ENCODE assay signal across 27 mouse cellular contexts in the genomic region with DNA sequence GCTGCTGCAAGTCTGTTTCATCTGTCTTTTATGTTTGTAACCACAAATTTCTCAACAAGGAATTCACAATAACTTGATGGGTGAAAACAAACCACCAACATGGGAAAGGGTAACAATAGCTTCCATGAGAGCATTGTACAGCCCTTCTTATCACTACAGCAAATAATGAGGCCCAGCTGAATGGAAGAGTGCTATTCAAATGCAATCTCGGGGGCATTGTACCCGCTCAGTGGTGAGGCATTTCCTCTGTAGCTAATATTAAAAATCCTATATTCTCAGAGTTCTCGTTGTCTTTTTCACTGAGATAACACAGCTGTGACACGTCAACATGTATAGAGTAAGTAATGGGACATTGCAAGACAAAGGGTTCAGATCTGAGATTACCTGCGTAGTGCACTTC.
DNase-seq lines count a peak whose midpoint lies in the region; ATAC-seq and TF ChIP-seq lines count a peak whose summit lies in the region.
"Had no signal": no experiment of that assay in that cellular context is flagged by ENCODE, and none has a peak within 500 bp of the region (broad histone marks: within the 10 kb centered on the region; RNA-seq: fewer than 3 reads in every experiment).

No protein-coding gene starts in this region.

- no peaks in the 10 kb centered on the region for H3K36me3 ChIP-seq in hindbrain, embryonic 14.5 days (replicated peaks; ENCODE audit: control insufficient read depth, insufficient read depth)
- H3K36me3 ChIP-seq in hindbrain, postnatal 0 days (ENCODE audit: insufficient read depth, low read length), result no peaks in the 10 kb centered on the region
- H3K36me3 ChIP-seq in neural tube, embryonic 12.5 days, result no peaks in the 10 kb centered on the region
- H3K36me3 ChIP-seq in neural tube, embryonic 14.5 days (ENCODE audit: control insufficient read depth, insufficient read depth, low read length), result no peaks in the 10 kb centered on the region
- H3K36me3 ChIP-seq: forebrain, embryonic 10.5 days; G1E; heart, embryonic 12.5 days; heart, embryonic 15.5 days; hindbrain, embryonic 10.5 days had no signal

- no peak for DNase-seq in hindbrain, embryonic 14.5 days (ENCODE audit: low spot score)
- no peak for DNase-seq in hindbrain, postnatal 0 days (ENCODE audit: low spot score)
- no peak for DNase-seq in neural tube, embryonic 10.5 days (ENCODE audit: extremely low spot score, low spot score)
- DNase-seq in left cerebral cortex, adult 8-10 months (ENCODE audit: low spot score in 2 of 2), result no peak
- no peak for DNase-seq in frontal cortex, postnatal 14 days (ENCODE audit: low spot score in 2 of 2)
- DNase-seq: adrenal gland, postnatal 10 days; adrenal gland, postnatal 36 days; B cell, adult 2 months; cerebellum, adult 18-20 months; cerebellum, adult 9-10 months; cerebellum, postnatal 14 days; gastrocnemius, postnatal 25 days; heart, adult 18-20 months; heart, postnatal 10 days; heart, postnatal 36 days had no signal

- ATAC-seq in hindbrain, embryonic 14.5 days (ENCODE audit: low FRiP score), result 0 out of 2 replicates have a peak, but pooled peaks have one; percentile 27
- no peak for ATAC-seq in hindbrain, postnatal 0 days
- 0 out of 2 replicates have a peak, but pooled peaks have one; percentile 17 for ATAC-seq in neural tube, embryonic 12.5 days (ENCODE audit: low FRiP score, low read depth)
- ATAC-seq in neural tube, embryonic 14.5 days (ENCODE audit: low read depth), result no peak
- ATAC-seq: forebrain, embryonic 13.5 days; forebrain, embryonic 16.5 days; hindbrain, embryonic 16.5 days; Patski had no signal

- no peak overlapping the region for H3K4me3 ChIP-seq in hindbrain, embryonic 14.5 days (replicated peaks; ENCODE audit: low read length)
- no peak overlapping the region for H3K4me3 ChIP-seq in hindbrain, postnatal 0 days (ENCODE audit: low read length)
- H3K4me3 ChIP-seq in neural tube, embryonic 12.5 days, result no peak overlapping the region
- no peak overlapping the region for H3K4me3 ChIP-seq in neural tube, embryonic 14.5 days (ENCODE audit: low read depth, low read length)
- H3K4me3 ChIP-seq: forebrain, embryonic 10.5 days; forebrain, embryonic 13.5 days; heart, embryonic 12.5 days; heart, embryonic 15.5 days; hindbrain, embryonic 10.5 days had no signal

- H3K9me3 ChIP-seq in hindbrain, embryonic 14.5 days (ENCODE audit: control insufficient read depth, low read length), result no peaks in the 10 kb centered on the region
- no peaks in the 10 kb centered on the region for H3K9me3 ChIP-seq in hindbrain, postnatal 0 days (ENCODE audit: low read length)
- no peaks in the 10 kb centered on the region for H3K9me3 ChIP-seq in neural tube, embryonic 12.5 days
- H3K9me3 ChIP-seq in neural tube, embryonic 14.5 days (ENCODE audit: control insufficient read depth, low read length), result no peaks in the 10 kb centered on the region
- H3K9me3 ChIP-seq: forebrain, embryonic 10.5 days; forebrain, embryonic 13.5 days; G1E; heart, embryonic 12.5 days; heart, embryonic 15.5 days; hindbrain, embryonic 10.5 days had no signal

- whole genome bisulfite sequencing in hindbrain, embryonic 14.5 days, result 50% methylated on average over 5 of the region's 5 CpGs
- WGBS in hindbrain, postnatal 0 days, result 69% methylated on average over 5 of the region's 5 CpGs
- WGBS in neural tube, embryonic 12.5 days, result 81% methylated on average over 5 of the region's 5 CpGs
- WGBS in neural tube, embryonic 14.5 days, result 64% methylated on average over 5 of the region's 5 CpGs

- no peak for TF ChIP-seq CTCF in hindbrain, postnatal 0 days (IDR thresholded peaks at IDR 0.05; ENCODE audit: low read depth)

- no peak overlapping the region for H3K4me2 ChIP-seq in hindbrain, embryonic 14.5 days (replicated peaks)
- H3K4me2 ChIP-seq in hindbrain, postnatal 0 days (ENCODE audit: low read depth, low read length), result no peak overlapping the region
- no peak overlapping the region for H3K4me2 ChIP-seq in neural tube, embryonic 12.5 days (replicated peaks)
- H3K4me2 ChIP-seq in neural tube, embryonic 14.5 days (ENCODE audit: low read depth, low read length), result no peak overlapping the region
- H3K4me2 ChIP-seq: forebrain, embryonic 13.5 days; heart, embryonic 12.5 days; heart, embryonic 15.5 days had no signal

- no peaks in the 10 kb centered on the region for H3K4me1 ChIP-seq in hindbrain, embryonic 14.5 days (replicated peaks; ENCODE audit: control insufficient read depth, insufficient read depth, low read length)
- no peaks in the 10 kb centered on the region for H3K4me1 ChIP-seq in hindbrain, postnatal 0 days (ENCODE audit: insufficient read depth, low read length)
- no peaks in the 10 kb centered on the region for H3K4me1 ChIP-seq in neural tube, embryonic 12.5 days
- H3K4me1 ChIP-seq in neural tube, embryonic 14.5 days (ENCODE audit: control insufficient read depth, insufficient read depth, low read length), result no peaks in the 10 kb centered on the region
- H3K4me1 ChIP-seq: forebrain, embryonic 10.5 days; forebrain, embryonic 13.5 days; heart, embryonic 12.5 days; heart, embryonic 15.5 days had no signal

- H3K27me3 ChIP-seq in hindbrain, embryonic 14.5 days (ENCODE audit: control insufficient read depth, insufficient read depth, low read length), result no peaks in the 10 kb centered on the region
- no peaks in the 10 kb centered on the region for H3K27me3 ChIP-seq in hindbrain, postnatal 0 days (ENCODE audit: insufficient read depth, low read length)
- H3K27me3 ChIP-seq in neural tube, embryonic 12.5 days (replicated peaks), result no peaks in the 10 kb centered on the region
- no peaks in the 10 kb centered on the region for H3K27me3 ChIP-seq in neural tube, embryonic 14.5 days (ENCODE audit: control insufficient read depth, insufficient read depth, low read length)
- H3K27me3 ChIP-seq: CH12.LX; forebrain, embryonic 13.5 days; heart, embryonic 12.5 days; heart, embryonic 15.5 days; Patski had no signal

- no peak overlapping the region; the same call in 1 of the 2 replicates for H3K27ac ChIP-seq in hindbrain, embryonic 14.5 days
- H3K27ac ChIP-seq in hindbrain, postnatal 0 days, result no peak overlapping the region
- H3K27ac ChIP-seq in neural tube, embryonic 12.5 days, result no peak overlapping the region
- H3K27ac ChIP-seq in neural tube, embryonic 14.5 days (ENCODE audit: low read depth, low read length), result 0 out of 2 replicates have a peak overlapping the region, but pooled peaks have one; percentile 22
- H3K27ac ChIP-seq: forebrain, embryonic 10.5 days; forebrain, embryonic 13.5 days; heart, embryonic 15.5 days; hindbrain, embryonic 10.5 days had no signal

- no peak overlapping the region for H3K9ac ChIP-seq in hindbrain, embryonic 14.5 days
- no peak overlapping the region for H3K9ac ChIP-seq in hindbrain, postnatal 0 days (replicated peaks; ENCODE audit: low read length)
- H3K9ac ChIP-seq in neural tube, embryonic 12.5 days, result no peak overlapping the region
- H3K9ac ChIP-seq in neural tube, embryonic 14.5 days (replicated peaks; ENCODE audit: low read depth, low read length), result no peak overlapping the region
- H3K9ac ChIP-seq: forebrain, embryonic 13.5 days; heart, embryonic 12.5 days; heart, embryonic 15.5 days had no signal

Comparison
In these comparisons a context has a peak if more than half of its experiments do, and no peak if none do; other contexts are left out.
1. ATAC-seq: peak in hindbrain, embryonic 14.5 days (single experiment) and neural tube, embryonic 12.5 days (single experiment); none in hindbrain, postnatal 0 days (single experiment) and neural tube, embryonic 14.5 days (single experiment).